Mouse (Mus musculus) midbrain, embryonic 12.5 days (tissue): ENCODE data around the gene Kcnab1. TPM values are rescaled to one million over a fixed set of nuclear protein-coding genes. Genes with fewer than 3 reads are reported as not detected.

Experiments used
- ATAC-seq: fragments of 200-750 bp; cut with Nextera tagmentation; 2 replicates; pipeline ENCODE4 v1.8.0; 2017; ENCODE audit warnings: low read depth, moderate TSS enrichment, moderate library complexity; ENCODE audit not compliant: low FRiP score
- H3K27ac ChIP-seq: fragments of 300-500 bp; sonication (generic); replicated peaks from 2 replicates; pipeline ENCODE4 v1.5.1; 2016; ENCODE audit warnings: mild to moderate bottlenecking
- H3K27me3 ChIP-seq: fragments of 300-500 bp; sonication (generic); 2 replicates; pipeline ENCODE4 v1.6.1; 2016; ENCODE audit warnings: mild to moderate bottlenecking
- H3K36me3 ChIP-seq: fragments of 300-500 bp; sonication (generic); 2 replicates; pipeline ENCODE4 v1.6.1; 2016
- H3K4me1 ChIP-seq: fragments of 300-500 bp; sonication (generic); 2 replicates; pipeline ENCODE4 v1.6.1; 2016
- H3K4me2 ChIP-seq: fragments of 300-500 bp; sonication (generic); replicated peaks from 2 replicates; pipeline ENCODE4 v1.6.1; 2016; ENCODE audit warnings: mild to moderate bottlenecking, moderate library complexity
- H3K4me3 ChIP-seq: fragments of 300-500 bp; sonication (generic); 2 replicates; pipeline ENCODE4 v1.5.1; 2016; ENCODE audit warnings: mild to moderate bottlenecking
- H3K9ac ChIP-seq: fragments of 300-500 bp; sonication (generic); replicated peaks from 2 replicates; pipeline ENCODE4 v1.6.1; 2016; ENCODE audit warnings: mild to moderate bottlenecking, moderate library complexity
- H3K9me3 ChIP-seq: fragments of 300-500 bp; sonication (generic); 2 replicates; pipeline ENCODE4 v1.6.1; 2016; ENCODE audit warnings: mild to moderate bottlenecking
- WGBS: fragments of 180-500 bp; shearing (Covaris S2); methylation state at CpG from one replicate; pipeline ENCODE4 v1.1.7; 2016; 5-methylcytosine and 5-hydroxymethylcytosine counted together
- polyA plus RNA-seq: library from polyadenylated mRNA; unstranded; fragments of >200 nt; fragmentation: Nextera tagmentation; extraction: Ambion mirVana; gene quantifications from 2 replicates; pipeline ENCODE4 v1.2.1, GENCODE M21; 2016

Kcnab1 gene
- polyA plus RNA-seq, 1 experiment from 2014 or later, result 9.6 TPM

DNA sequence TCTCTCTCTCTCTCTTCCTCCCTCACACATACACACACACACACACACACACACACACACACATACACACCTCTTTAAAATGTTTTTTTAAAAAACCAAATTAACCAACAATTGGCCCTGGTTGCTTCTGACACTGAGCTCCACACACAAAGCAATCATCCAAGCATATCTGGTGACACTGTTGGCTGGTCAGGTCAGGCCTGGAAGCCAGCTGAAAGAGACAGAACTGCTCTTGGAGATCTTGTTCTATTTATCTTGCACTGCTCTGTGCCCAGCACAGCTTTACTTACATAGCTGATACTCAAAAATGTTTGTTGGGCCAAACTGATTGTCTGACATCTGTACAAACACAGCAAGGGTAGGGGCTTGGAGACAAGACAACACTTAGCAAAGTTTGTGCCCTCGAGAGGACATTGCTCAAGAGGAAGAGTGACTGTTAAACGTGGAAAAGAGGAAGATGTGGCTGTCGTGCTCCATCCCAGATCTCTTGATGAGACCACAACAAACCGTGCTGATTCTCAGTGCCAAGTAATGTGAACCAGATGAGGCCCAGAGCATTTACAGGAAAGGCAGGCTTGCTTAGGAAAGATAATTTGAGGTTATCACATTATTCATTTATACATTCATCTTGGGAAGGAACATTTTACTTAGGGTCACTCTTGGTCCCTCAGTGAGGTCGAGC is 308.9 kb downstream of the Kcnab1 start:
- H3K4me2 ChIP-seq, result no peak overlapping the region
- H3K9ac ChIP-seq, result no peak overlapping the region
- 72% methylated on average over 5 of the region's 5 CpGs for WGBS

DNA sequence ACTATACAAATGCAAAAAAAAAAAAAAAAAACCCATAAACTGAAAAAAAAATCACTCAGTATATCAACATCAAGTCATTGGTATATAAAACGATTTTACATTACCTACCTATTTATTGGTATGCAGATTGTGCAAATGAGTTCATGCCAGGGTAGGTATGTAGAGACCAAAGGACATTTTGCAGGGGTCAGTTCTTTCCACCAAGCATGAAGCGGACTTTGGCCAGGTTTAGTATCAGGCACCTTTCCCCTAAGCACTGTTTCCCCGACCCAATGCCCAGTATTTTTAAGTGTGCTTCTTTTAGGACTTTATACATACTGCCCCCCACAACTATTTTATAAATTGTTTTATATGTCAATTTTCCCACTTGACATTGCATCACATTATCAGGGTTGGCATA is 310.5 kb downstream of the Kcnab1 start:
- WGBS, result 92% methylated on average over 3 of the region's 3 CpGs
- H3K9me3 ChIP-seq, result no peaks in the 10 kb centered on the region
- no peak overlapping the region for H3K4me2 ChIP-seq

More for the DNA sequence above, 308.9 kb downstream of the Kcnab1 start:
- no peak overlapping the region for H3K27ac ChIP-seq
- no peaks in the 10 kb centered on the region for H3K36me3 ChIP-seq
- no peaks in the 10 kb centered on the region for H3K27me3 ChIP-seq
- no peaks in the 10 kb centered on the region for H3K4me1 ChIP-seq
- no peak overlapping the region for H3K4me3 ChIP-seq
- H3K9me3 ChIP-seq, result no peaks in the 10 kb centered on the region
- no peak for ATAC-seq

More for the DNA sequence above, 310.5 kb downstream of the Kcnab1 start:
- H3K27ac ChIP-seq, result no peak overlapping the region
- no peak overlapping the region for H3K9ac ChIP-seq
- H3K4me1 ChIP-seq, result no peaks in the 10 kb centered on the region
- H3K27me3 ChIP-seq, result no peaks in the 10 kb centered on the region
- no peaks in the 10 kb centered on the region for H3K36me3 ChIP-seq
- no peak overlapping the region for H3K4me3 ChIP-seq
- no peak for ATAC-seq
